Mouse (Mus musculus) heart, embryonic 16.5 days (tissue): ENCODE results near the gene Cox19. TPM values are rescaled to one million over a fixed set of nuclear protein-coding genes. Genes with fewer than 3 reads are reported as not detected.
A peak's percentile ranks its signal among the peaks of the same experiment; 100 is the strongest.
"Not testable (repeated sequence)": the region's sequence is repeated elsewhere in the genome, so short reads cannot be mapped to it uniquely, and the experiment has no call there.

Experiments used
- ATAC-seq: fragments of 200-750 bp; cut with Nextera tagmentation; replicated peaks from 2 replicates; pipeline ENCODE4 v1.8.0; 2017; ENCODE audit warnings: moderate number of reproducible peaks; ENCODE audit not compliant: insufficient read depth, low FRiP score; ENCODE audit errors: extremely low read depth
- H3K27ac ChIP-seq: fragments of 300-500 bp; sonication (generic); 2 replicates; pipeline ENCODE4 v1.5.1; 2014; ENCODE audit warnings: mild to moderate bottlenecking, low read length, control low read depth, moderate library complexity
- H3K27me3 ChIP-seq: fragments of 300-500 bp; sonication (generic); 2 replicates; pipeline ENCODE4 v1.6.1; 2014; ENCODE audit warnings: low read length, mixed read lengths; ENCODE audit not compliant: control insufficient read depth, insufficient read depth
- H3K36me3 ChIP-seq: fragments of 300-500 bp; sonication (generic); 2 replicates; pipeline ENCODE4 v1.6.1; 2014; ENCODE audit not compliant: control insufficient read depth, insufficient read depth
- H3K4me1 ChIP-seq: fragments of 300-500 bp; sonication (generic); 2 replicates; pipeline ENCODE4 v1.6.1; 2014; ENCODE audit warnings: low read length, mixed read lengths; ENCODE audit not compliant: control insufficient read depth, insufficient read depth
- H3K4me2 ChIP-seq: fragments of 300-500 bp; sonication (generic); 2 replicates; pipeline ENCODE4 v1.6.1; 2014; ENCODE audit warnings: low read depth, mild to moderate bottlenecking, control low read depth, low read length
- H3K4me3 ChIP-seq: fragments of 300-500 bp; sonication (generic); 2 replicates; pipeline ENCODE4 v1.5.1; 2014; ENCODE audit warnings: mild to moderate bottlenecking, control low read depth, low read length
- H3K9ac ChIP-seq: fragments of 300-500 bp; sonication (generic); 2 replicates; pipeline ENCODE4 v1.6.1; 2014; ENCODE audit warnings: low read length, control low read depth
- H3K9me3 ChIP-seq: fragments of 300-500 bp; sonication (generic); replicated peaks from 2 replicates; pipeline ENCODE4 v1.6.1; 2016; ENCODE audit warnings: low read length; ENCODE audit not compliant: control insufficient read depth
- WGBS: fragments of 180-500 bp; shearing (Covaris S2); extraction: QIAGEN DNeasy Blood & Tissue Kit; methylation state at CpG from one replicate; pipeline ENCODE4 v1.1.7; 2014; 5-methylcytosine and 5-hydroxymethylcytosine counted together
- polyA plus RNA-seq: library from polyadenylated mRNA; unstranded; fragments of >200 nt; fragmentation: Nextera tagmentation; extraction: Ambion mirVana; gene quantifications from 2 replicates; pipeline ENCODE4 v1.2.1, GENCODE M21; 2015

The Cox19 gene
- polyA plus RNA-seq, 1 experiment from 2014 or later, result 75.7 TPM

GRCm38 (mm10) chr5:139344021-139344686, 7.1 kb downstream of the Cox19 start:
- peak overlapping the region; percentile 82 for H3K9ac ChIP-seq
- peak overlapping the region; percentile 65 for H3K4me3 ChIP-seq
- WGBS, result 6% methylated on average over 12 of the region's 12 CpGs
- H3K27me3 ChIP-seq, result no peaks in the 10 kb centered on the region
- no peaks in the 10 kb centered on the region for H3K9me3 ChIP-seq
- H3K36me3 ChIP-seq, result peaks cover 26% of the 10 kb centered on the region
- H3K27ac ChIP-seq, result peak overlapping the region; percentile 74
- peak; percentile 49 for ATAC-seq
- peaks cover 22% of the 10 kb centered on the region for H3K4me1 ChIP-seq
- peak overlapping the region; percentile 89 for H3K4me2 ChIP-seq

DNA sequence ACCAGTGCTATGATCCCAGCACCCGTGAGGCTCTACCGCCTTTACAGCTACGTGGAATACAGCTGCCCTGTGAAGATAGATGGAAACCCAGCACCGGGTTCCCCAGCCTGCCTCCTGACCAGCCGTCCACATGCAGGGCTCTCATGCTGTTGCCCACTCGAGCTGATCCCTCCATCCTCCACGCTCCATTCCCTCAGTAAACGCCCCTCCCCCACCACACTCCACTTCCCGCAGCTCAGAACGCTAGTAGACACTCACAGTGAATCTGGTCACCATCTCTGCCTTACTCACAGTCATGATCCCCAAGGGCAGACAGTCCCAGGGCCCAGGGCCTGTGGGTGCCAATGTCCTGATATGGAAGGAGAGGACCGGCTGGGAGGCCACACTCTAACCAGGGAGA, 12.3 kb downstream of the Cox19 start:
- ATAC-seq, result no peak
- Histone ChIP-seq H3K36me3 (peaks cover 34% of the 10 kb centered on the region), H3K27me3 (no peaks in the 10 kb centered on the region), H3K4me1 (peaks cover 27% of the 10 kb centered on the region), H3K9me3 (no peaks in the 10 kb centered on the region), H3K27ac (no peak overlapping the region), H3K4me3 (no peak overlapping the region), H3K4me2 (no peak overlapping the region), H3K9ac (no peak overlapping the region; the same call in 1 of the 2 replicates)
- WGBS, result 74% methylated on average over 11 of the region's 11 CpGs

- H3K4me3 ChIP-seq, result no peak overlapping the region
- H3K27me3 ChIP-seq, result no peaks in the 10 kb centered on the region
- H3K36me3 ChIP-seq, result peaks cover 34% of the 10 kb centered on the region
- peaks cover 22% of the 10 kb centered on the region for H3K4me1 ChIP-seq
- peak; percentile 38; the same call in 1 of the 2 replicates for ATAC-seq
- 0 out of 2 replicates have a peak overlapping the region, but pooled peaks have one; percentile 6 for H3K4me2 ChIP-seq
- WGBS, result 52% methylated on average over 3 of the region's 3 CpGs
- H3K9me3 ChIP-seq, result no peaks in the 10 kb centered on the region
- H3K27ac ChIP-seq, result peak overlapping the region; percentile 79
- peak overlapping the region; percentile 38; the same call in 1 of the 2 replicates for H3K9ac ChIP-seq
Measured at GRCm38 (mm10) chr5:139338403-139338802, 12.8 kb downstream of the Cox19 start.

DNA sequence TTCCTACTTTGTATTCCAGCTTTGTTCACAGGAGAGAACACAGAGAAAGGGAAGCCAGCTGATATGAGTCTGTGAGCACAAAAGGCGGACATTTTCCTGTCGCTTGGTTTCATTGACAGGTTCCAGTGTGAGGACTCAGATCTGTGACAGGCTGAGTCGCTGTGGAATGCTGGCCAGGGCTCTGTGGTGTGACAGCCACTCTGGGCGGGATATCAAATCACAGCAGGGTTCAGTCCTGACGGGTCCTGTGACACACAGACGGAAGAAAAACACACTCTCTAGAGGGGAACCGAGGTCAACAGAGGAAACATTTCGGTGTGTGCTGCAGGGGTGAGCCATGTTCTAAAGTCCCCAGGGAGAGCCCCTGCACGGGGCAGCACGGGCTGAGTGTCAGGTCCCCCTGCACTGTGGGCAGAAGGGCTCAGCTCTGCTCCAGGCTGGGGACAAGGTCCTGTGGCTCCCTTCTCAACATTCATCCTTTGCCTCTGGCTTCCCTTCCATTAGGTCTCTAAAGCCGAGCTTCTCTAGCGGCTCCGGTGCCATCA, 13.3 kb downstream of the Cox19 start:
- Histone ChIP-seq H3K4me2 (0 out of 2 replicates have a peak overlapping the region, but pooled peaks have one; percentile 6), H3K9ac (peak overlapping the region; percentile 38; the same call in 1 of the 2 replicates), H3K4me1 (peaks cover 18% of the 10 kb centered on the region), H3K9me3 (no peaks in the 10 kb centered on the region), H3K27ac (peak overlapping the region; percentile 79), H3K36me3 (peaks cover 34% of the 10 kb centered on the region), H3K4me3 (no peak overlapping the region), H3K27me3 (no peaks in the 10 kb centered on the region)
- WGBS, result 27% methylated on average over 13 of the region's 13 CpGs
- ATAC-seq, result peak; percentile 81

DNA sequence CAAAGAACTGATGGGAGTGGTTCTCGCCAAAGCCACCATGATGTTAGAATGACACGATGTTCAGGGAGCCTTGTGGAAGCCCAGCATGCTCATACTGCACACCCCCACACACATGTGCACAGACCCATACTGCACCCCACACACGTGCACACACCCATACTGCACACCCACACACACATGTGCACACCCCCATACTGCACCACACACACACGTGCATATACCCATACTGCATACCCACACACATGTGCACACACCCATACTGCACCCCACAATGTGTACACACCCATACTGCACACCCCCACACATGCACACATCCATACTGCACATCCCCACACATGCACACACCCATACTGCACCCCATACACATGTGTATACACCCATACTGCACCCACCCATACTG, 15.6 kb downstream of the Cox19 start:
- H3K27me3 ChIP-seq, result no peaks in the 10 kb centered on the region
- H3K4me1 ChIP-seq, result peaks cover 29% of the 10 kb centered on the region
- no peak overlapping the region for H3K27ac ChIP-seq
- ATAC-seq, result no peak
- 91% methylated on average over 4 of the region's 4 CpGs for WGBS
- H3K36me3 ChIP-seq, result peaks cover 17% of the 10 kb centered on the region
- H3K9ac ChIP-seq, result no peak overlapping the region
- no peak overlapping the region for H3K4me2 ChIP-seq
- H3K4me3 ChIP-seq, result no peak overlapping the region
- H3K9me3 ChIP-seq, result no peaks in the 10 kb centered on the region

DNA sequence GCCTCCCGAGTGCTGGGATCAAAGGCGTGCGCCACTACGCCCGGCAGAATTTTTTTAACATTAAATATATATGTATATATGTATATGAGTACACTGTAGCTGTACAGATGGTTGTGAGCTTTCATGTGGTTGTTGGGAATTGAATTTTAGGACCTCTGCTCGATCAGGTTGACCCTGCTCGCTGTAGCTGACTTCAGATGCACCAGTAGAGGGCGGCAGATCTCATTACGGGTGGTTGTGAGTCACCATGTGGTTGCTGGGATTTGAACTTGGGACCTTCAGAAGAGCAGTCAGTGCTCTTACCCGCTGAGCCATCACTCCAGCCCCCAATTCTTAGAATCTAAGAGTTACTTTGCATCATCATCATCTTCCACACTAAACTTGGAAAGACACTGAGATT, 16.8 kb downstream of the Cox19 start:
- not testable (repeated sequence) for H3K9me3 ChIP-seq, H3K9ac ChIP-seq, H3K27ac ChIP-seq, ATAC-seq, H3K4me3 ChIP-seq, H3K27me3 ChIP-seq, H3K4me2 ChIP-seq
- Histone ChIP-seq H3K4me1 (peaks cover 27% of the 10 kb centered on the region), H3K36me3 (peaks cover 10% of the 10 kb centered on the region)
- 84% methylated on average over 10 of the region's 10 CpGs for WGBS

DNA sequence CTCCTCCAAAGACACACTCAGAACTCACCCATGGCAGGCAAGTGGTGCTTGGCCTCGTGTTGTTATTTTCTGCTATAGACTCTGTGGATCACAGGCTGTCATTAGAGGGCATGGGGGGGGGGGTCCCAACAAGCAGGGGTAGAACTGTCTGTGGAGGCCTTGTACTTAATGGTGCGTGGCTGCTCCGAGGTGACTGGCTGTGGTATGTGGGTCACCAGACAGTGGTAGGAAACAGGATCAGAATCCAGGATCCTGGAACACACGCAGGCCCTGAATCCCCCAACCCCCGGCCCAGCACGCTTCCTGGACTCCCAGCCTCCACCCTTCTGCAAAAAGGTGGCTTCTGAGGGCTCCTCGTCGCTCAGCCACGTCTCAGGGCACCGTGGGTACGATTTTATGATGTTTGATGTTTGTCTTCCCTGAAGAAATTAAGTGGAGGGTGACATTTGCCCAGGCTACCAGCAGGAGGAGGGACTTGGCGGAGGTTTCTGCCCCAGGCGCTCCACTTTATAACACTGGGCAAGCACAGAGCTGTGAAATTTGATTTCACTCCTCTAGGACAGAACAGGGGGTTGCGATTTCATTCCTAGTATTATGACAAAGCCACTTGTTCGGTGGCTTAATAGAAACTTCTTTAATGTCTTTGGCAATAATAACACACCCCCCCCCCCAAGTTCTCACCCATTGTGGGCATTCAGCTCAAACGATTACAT, 17.8 kb downstream of the Cox19 start:
- Histone ChIP-seq H3K9ac (no peak overlapping the region), H3K27me3 (no peaks in the 10 kb centered on the region; the same call in 1 of the 2 replicates), H3K9me3 (no peaks in the 10 kb centered on the region), H3K4me1 (peaks cover 20% of the 10 kb centered on the region), H3K36me3 (peaks cover 7% of the 10 kb centered on the region), H3K4me3 (no peak overlapping the region), H3K4me2 (no peak overlapping the region), H3K27ac (no peak overlapping the region)
- 87% methylated on average over 16 of the region's 16 CpGs for WGBS
- no peak for ATAC-seq

DNA sequence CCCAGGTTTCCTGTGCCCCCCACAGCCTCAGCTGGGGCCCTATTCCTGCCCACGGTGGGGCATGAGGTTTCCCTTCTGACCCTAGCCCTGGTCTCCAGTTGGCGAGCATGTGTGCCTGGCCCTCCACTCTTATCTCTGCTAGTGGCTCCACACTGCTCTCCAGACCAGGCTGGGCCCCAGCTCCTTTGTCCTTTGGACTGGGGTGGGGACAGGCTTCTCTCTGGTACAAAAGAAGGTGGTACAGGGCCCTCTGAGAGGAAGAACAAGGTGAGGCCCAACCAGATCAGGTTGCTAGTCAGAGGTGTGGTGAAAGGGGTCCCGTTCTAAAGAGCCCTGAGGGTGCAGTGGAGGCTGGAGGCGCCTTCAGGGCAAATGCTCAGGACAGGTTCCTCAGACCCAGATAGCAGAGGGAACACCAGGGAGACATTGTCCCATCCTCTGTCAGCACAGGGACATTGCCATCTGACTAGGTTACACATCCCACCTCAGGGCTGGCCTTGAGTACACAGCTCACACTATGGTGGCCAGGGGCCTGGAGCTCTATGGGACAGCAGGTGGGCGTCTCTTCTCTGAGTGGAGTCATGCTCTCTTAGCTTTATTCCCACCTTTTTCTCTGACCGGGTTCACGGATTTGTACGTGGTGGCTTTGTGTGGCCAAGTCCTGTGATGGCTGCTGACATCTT, 18.5 kb downstream of the Cox19 start:
- H3K9me3 ChIP-seq, result no peaks in the 10 kb centered on the region
- H3K27me3 ChIP-seq, result no peaks in the 10 kb centered on the region; the same call in 1 of the 2 replicates
- no peak overlapping the region for H3K27ac ChIP-seq
- 75% methylated on average over 8 of the region's 8 CpGs for WGBS
- H3K4me1 ChIP-seq, result peaks cover 13% of the 10 kb centered on the region
- H3K4me2 ChIP-seq, result no peak overlapping the region
- H3K9ac ChIP-seq, result peak overlapping the region; percentile 30; the same call in 1 of the 2 replicates
- H3K36me3 ChIP-seq, result peaks cover 7% of the 10 kb centered on the region
- ATAC-seq, result no peak
- H3K4me3 ChIP-seq, result no peak overlapping the region
